Mouse (Mus musculus): Measurements from ENCODE around the gene Hspg2. TPM values are rescaled to one million over a fixed set of nuclear protein-coding genes. Genes with fewer than 3 reads are reported as not detected.

Hspg2 gene
- polyA plus RNA-seq, 1 experiment from 2014 or later = 31.3 TPM

DNA sequence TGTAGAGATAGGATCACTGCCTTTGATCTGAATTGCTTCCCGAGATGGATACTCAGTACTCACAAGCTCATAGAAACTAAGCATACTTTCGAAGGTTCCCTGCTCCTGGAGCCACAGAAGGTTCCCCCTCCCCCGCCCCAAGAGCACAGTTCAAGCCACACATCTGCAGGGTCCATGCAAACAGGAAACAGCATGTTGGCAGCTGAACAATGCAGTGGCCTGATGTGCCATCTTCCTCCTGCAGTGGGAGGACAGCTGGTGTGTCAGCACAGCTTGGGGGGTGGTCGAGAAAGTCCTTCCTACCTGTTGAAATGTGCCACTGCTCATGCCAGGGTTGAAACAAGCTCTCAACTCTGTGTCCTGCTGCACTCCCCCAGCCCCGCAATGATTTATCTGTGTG is 9.7 kb upstream of the Hspg2 start:
- Histone ChIP-seq H3K4me2 (ENCODE audit: low read length) (no peak overlapping the region), H3K27me3 (ENCODE audit: insufficient read depth, low read length) (no peaks in the 10 kb centered on the region), H3K4me3 (replicated peaks; ENCODE audit: low read depth, low read length) (no peak overlapping the region), H3K9me3 (replicated peaks; ENCODE audit: low read length) (no peaks in the 10 kb centered on the region), H3K36me3 (ENCODE audit: insufficient read depth, low read length) (no peaks in the 10 kb centered on the region), H3K27ac (no peak overlapping the region), H3K9ac (ENCODE audit: low read depth, low read length) (no peak overlapping the region), H3K4me1 (replicated peaks; ENCODE audit: insufficient read depth, low read length) (peaks cover 9% of the 10 kb centered on the region; the same call in 1 of the 2 replicates)
- ATAC-seq (replicated peaks; ENCODE audit: low FRiP score, low read depth) (no peak; the same call in 1 of the 2 replicates), DNase-seq (ENCODE audit: low spot score) (no peak)
- WGBS = 39% methylated on average over 5 of the region's 5 CpGs
- no peak for TF ChIP-seq CTCF (IDR thresholded peaks at IDR 0.05; ENCODE audit: low read depth)

DNA sequence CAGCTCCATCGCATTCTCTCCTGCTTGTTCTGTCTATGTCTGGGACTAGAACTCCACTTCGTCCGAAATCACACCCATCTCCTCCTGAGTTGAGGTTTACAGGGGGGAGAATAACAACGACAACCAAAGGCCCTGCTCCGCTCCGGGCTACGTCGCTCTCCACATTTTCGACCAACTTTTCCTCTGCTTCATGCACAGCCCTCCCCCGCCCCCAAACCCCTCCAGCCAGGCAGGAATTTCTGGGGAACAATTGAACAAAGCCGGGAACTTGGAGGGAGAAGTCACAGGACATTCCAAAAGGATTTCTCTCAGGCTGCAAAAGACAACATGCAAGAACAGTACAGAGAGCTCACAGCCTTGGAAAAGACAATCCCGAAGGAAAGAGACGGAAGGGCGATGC is 7.9 kb upstream of the Hspg2 start:
- peak overlapping the region; percentile 70 for H3K27ac ChIP-seq
- no peak overlapping the region for H3K4me2 ChIP-seq (ENCODE audit: low read length)
- no peak overlapping the region for H3K9ac ChIP-seq (ENCODE audit: low read depth, low read length)
- no peaks in the 10 kb centered on the region for H3K36me3 ChIP-seq (ENCODE audit: insufficient read depth, low read length)
- no peak for ATAC-seq (replicated peaks; ENCODE audit: low FRiP score, low read depth)
- 72% methylated on average over 14 of the region's 14 CpGs for WGBS
- DNase-seq (ENCODE audit: low spot score) = no peak
- no peaks in the 10 kb centered on the region for H3K27me3 ChIP-seq (ENCODE audit: insufficient read depth, low read length)
- no peak overlapping the region for H3K4me3 ChIP-seq (replicated peaks; ENCODE audit: low read depth, low read length)
- no peaks in the 10 kb centered on the region for H3K9me3 ChIP-seq (replicated peaks; ENCODE audit: low read length)
- TF ChIP-seq CTCF (IDR thresholded peaks at IDR 0.05; ENCODE audit: low read depth) = no peak
- peaks cover 19% of the 10 kb centered on the region; the same call in 1 of the 2 replicates for H3K4me1 ChIP-seq (replicated peaks; ENCODE audit: insufficient read depth, low read length)

DNA sequence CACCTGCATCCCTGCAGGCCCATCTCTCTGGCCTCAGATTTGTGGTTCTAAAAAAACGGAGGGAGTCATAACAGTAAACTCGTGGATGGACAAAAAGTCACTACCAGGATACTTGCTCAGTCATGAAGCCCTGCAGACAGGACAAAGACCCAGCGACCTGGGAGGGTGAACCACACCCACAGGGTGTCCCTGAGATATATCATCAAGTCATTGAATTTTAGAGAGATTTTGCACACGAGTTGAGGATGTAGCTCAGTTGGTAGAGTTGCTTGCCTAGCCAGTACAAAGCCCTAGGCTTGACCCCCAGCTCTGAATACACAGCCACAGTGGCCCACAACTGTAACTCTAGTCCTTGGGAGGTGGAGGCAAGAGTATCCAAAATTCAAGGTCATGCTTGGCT is 7.4 kb upstream of the Hspg2 start:
- 64% methylated on average over 4 of the region's 4 CpGs for WGBS
- Histone ChIP-seq H3K27me3 (ENCODE audit: insufficient read depth, low read length) (no peaks in the 10 kb centered on the region), H3K27ac (peak overlapping the region; percentile 70), H3K36me3 (ENCODE audit: insufficient read depth, low read length) (no peaks in the 10 kb centered on the region), H3K9ac (ENCODE audit: low read depth, low read length) (no peak overlapping the region), H3K9me3 (replicated peaks; ENCODE audit: low read length) (no peaks in the 10 kb centered on the region), H3K4me3 (replicated peaks; ENCODE audit: low read depth, low read length) (no peak overlapping the region), H3K4me2 (ENCODE audit: low read length) (no peak overlapping the region), H3K4me1 (replicated peaks; ENCODE audit: insufficient read depth, low read length) (peaks cover 19% of the 10 kb centered on the region; the same call in 1 of the 2 replicates)
- no peak for ATAC-seq (replicated peaks; ENCODE audit: low FRiP score, low read depth)
- no peak for TF ChIP-seq CTCF (IDR thresholded peaks at IDR 0.05; ENCODE audit: low read depth)
- DNase-seq (ENCODE audit: low spot score) = no peak

DNA sequence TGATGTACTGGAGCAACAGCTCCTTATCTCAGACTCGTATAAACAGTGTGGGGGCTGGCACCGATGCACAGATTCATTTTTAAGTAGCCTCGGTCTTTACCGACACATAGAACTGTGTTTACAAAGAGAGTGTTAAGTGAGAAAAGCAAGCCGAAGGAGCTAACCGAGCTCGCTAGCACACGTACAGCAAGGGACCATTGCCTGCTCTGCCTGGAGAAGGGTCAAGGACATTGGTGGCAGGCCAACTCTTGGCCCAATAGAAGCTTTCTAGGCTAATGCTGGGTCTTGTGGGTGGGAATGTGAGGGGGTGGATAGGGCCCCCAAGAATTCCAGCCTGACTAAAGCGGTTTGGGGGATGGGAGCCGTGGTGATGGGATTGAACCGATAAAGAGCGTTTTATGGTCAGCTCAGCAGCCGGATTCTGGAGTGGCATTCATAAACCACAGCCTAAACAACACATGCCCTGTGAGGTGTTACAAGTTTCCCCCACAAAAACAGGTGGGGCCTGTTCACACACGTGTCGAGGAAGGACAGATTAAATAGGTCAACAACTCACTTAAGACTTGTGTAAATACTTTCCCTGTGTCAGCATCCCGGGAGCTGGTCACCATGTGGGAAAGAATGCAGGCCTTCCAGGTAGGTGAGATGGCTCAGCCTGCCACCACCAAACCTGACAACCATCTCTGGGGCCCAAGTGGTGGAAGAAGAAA is 6.4 kb upstream of the Hspg2 start:
- H3K36me3 ChIP-seq (ENCODE audit: insufficient read depth, low read length) = no peaks in the 10 kb centered on the region
- H3K4me2 ChIP-seq (ENCODE audit: low read length) = no peak overlapping the region
- H3K9me3 ChIP-seq (replicated peaks; ENCODE audit: low read length) = no peaks in the 10 kb centered on the region
- no peak for ATAC-seq (replicated peaks; ENCODE audit: low FRiP score, low read depth)
- peaks cover 19% of the 10 kb centered on the region; the same call in 1 of the 2 replicates for H3K4me1 ChIP-seq (replicated peaks; ENCODE audit: insufficient read depth, low read length)
- H3K27me3 ChIP-seq (ENCODE audit: insufficient read depth, low read length) = no peaks in the 10 kb centered on the region
- H3K4me3 ChIP-seq (replicated peaks; ENCODE audit: low read depth, low read length) = no peak overlapping the region
- no peak for TF ChIP-seq CTCF (IDR thresholded peaks at IDR 0.05; ENCODE audit: low read depth)
- no peak overlapping the region for H3K9ac ChIP-seq (ENCODE audit: low read depth, low read length)
- H3K27ac ChIP-seq = no peak overlapping the region
- WGBS = 64% methylated on average over 16 of the region's 16 CpGs
- no peak for DNase-seq (ENCODE audit: low spot score)

DNA sequence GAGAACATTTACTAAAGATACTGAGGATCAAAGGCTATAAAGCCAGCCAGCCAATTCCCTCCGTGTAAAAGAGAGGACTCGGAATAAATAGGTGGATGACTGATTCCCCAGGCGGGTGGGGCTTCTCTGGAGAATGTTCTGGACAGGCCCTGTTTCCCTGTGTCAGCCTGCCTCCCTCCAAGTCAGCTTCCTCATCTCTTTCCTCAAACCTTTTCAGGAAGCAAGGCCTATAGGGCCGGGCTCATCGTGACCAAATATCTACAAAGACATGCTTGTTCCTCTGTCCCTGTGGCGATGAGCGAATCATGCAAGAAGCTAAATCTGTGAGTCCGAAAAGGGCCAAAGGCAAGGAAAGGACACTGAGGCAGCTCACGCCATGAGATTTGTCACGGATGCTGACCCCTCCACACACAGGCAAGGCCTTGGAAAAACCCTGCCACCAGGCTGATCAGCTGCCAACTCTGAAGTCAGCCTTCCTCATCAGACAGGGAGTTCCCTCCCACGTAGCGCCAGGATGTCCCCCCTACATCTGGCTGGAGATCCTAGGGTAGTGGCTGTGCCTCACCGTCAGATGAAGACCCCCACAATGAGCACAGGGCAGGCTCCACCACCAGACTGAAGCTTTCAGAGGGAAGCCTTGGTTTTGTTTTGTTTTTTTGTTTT is 3.3 kb upstream of the Hspg2 start:
- no peak for ATAC-seq (replicated peaks; ENCODE audit: low FRiP score, low read depth)
- Histone ChIP-seq H3K27me3 (ENCODE audit: insufficient read depth, low read length) (no peaks in the 10 kb centered on the region), H3K4me2 (ENCODE audit: low read length) (no peak overlapping the region), H3K4me1 (replicated peaks; ENCODE audit: insufficient read depth, low read length) (peaks cover 19% of the 10 kb centered on the region), H3K9ac (ENCODE audit: low read depth, low read length) (no peak overlapping the region), H3K9me3 (replicated peaks; ENCODE audit: low read length) (no peaks in the 10 kb centered on the region), H3K27ac (peak overlapping the region; percentile 71), H3K36me3 (ENCODE audit: insufficient read depth, low read length) (no peaks in the 10 kb centered on the region), H3K4me3 (replicated peaks; ENCODE audit: low read depth, low read length) (no peak overlapping the region)
- no peak for DNase-seq (ENCODE audit: low spot score)
- TF ChIP-seq CTCF (IDR thresholded peaks at IDR 0.05; ENCODE audit: low read depth) = no peak
- 59% methylated on average over 13 of the region's 13 CpGs for WGBS

DNA sequence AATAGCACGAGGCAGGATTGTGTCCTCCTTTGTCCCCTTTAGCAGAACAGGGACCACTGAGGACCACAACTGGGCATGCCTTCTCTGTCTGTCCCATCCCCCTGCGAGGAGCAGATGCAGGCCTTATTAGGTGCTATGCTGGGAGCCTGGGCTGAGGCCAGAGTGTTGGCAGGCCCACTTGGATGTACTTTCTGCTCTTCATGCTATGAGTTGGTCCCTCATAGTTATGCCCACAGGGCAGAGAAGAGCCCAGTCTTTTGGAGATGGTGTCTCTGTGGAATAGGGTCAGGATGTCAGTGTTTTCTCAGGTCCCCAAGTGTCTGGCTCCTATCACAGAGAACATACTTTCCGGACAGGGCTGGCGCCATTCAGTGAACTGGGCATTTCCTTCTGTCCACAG is 1.6 kb upstream of the Hspg2 start:
- no peak for TF ChIP-seq CTCF (IDR thresholded peaks at IDR 0.05; ENCODE audit: low read depth)
- no peak for DNase-seq (ENCODE audit: low spot score)
- no peak overlapping the region for H3K4me3 ChIP-seq (replicated peaks; ENCODE audit: low read depth, low read length)
- H3K36me3 ChIP-seq (ENCODE audit: insufficient read depth, low read length) = no peaks in the 10 kb centered on the region
- H3K4me2 ChIP-seq (ENCODE audit: low read length) = no peak overlapping the region
- no peak overlapping the region for H3K9ac ChIP-seq (ENCODE audit: low read depth, low read length)
- peaks cover 27% of the 10 kb centered on the region for H3K4me1 ChIP-seq (replicated peaks; ENCODE audit: insufficient read depth, low read length)
- no peaks in the 10 kb centered on the region for H3K9me3 ChIP-seq (replicated peaks; ENCODE audit: low read length)
- no peak overlapping the region for H3K27ac ChIP-seq
- no peak for ATAC-seq (replicated peaks; ENCODE audit: low FRiP score, low read depth)
- no peaks in the 10 kb centered on the region for H3K27me3 ChIP-seq (ENCODE audit: insufficient read depth, low read length)
- 83% methylated on average over 4 of the region's 4 CpGs for WGBS
